Mouse (Mus musculus) cerebellum, adult 2 months (tissue): ENCODE measurements around the gene Fchsd2.

ENCODE experiments used
- CTCF ChIP-seq: fragments of 200-500 bp; IDR thresholded peaks from 2 replicates; pipeline ENCODE4 v1.5.1; 2011; ENCODE audit warnings: low read depth, mild to moderate bottlenecking, control low read depth, low read length, moderate library complexity, borderline replicate concordance; ENCODE audit not compliant: insufficient read depth
- POLR2A ChIP-seq: fragments of 200-500 bp; IDR thresholded peaks from 2 replicates; pipeline ENCODE4 v1.6.1; 2011; ENCODE audit warnings: low read length, control low read depth, borderline replicate concordance; ENCODE audit not compliant: insufficient read depth

DNA sequence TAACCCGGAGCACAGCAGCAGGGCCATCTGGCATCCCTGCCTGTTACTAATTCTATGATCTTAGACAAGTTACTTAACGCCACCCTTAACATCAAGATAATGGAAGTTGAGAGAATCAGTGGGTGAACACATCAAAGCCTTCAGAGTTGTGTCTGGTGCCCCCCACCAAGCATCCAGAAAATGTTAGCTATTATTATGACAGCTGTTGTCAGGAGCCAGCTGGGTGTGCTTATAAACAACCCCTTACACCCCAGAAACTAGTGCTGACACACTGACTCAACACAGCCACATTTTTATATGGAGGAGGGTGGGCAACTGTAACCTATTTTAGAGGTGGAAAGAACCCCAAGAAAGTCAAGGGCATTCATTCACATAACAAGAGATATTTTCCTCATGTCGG, 7.3 kb downstream of the Fchsd2 start:
- TF ChIP-seq POLR2A (no peak), CTCF (no peak)
